Mouse (Mus musculus): Measurements from ENCODE around the gene Lgi4. TPM values are rescaled to one million over a fixed set of nuclear protein-coding genes. Genes with fewer than 3 reads are reported as not detected.

The Lgi4 gene
- total RNA-seq, 4 experiments from 2014 or later, result 38.3 to 64.2 (median 55.9) TPM

DNA sequence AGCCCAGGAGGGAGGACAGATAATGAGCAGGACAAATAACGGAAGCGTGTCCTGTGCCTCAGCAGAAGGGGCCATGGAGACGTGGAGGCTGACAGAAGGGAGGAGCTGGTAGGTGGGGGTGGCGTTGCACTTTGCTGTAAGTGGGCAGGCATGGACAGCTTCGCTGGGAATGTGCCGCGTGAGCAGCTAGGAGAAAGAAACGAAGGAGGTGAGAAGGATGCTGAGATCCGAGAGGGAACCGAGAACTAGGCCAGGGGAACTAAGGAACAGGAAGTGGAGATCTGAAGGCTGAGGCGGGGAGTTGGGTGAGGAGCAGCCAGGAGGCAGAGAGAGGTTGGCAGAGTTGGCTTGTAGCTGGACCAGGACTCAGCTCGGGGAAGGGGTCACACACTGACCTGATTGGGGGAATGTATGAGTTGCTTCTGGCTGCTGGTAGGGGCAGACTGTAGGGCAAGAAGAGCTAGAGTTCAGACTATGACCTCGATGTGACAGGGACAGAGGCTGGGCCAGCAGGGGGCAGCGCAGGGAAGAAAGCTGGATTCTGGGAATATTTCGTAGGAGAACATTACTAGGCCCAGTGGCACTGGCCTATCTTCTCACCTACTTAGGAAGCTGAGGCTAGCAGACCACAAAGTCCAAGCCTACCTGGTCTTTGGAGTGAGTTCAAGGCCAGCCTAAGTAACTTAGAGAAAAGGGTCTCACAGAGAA is 46.1 kb downstream of the Lgi4 start:
- DNase-seq (ENCODE audit: low spot score in 2 of 2), result no peak

DNA sequence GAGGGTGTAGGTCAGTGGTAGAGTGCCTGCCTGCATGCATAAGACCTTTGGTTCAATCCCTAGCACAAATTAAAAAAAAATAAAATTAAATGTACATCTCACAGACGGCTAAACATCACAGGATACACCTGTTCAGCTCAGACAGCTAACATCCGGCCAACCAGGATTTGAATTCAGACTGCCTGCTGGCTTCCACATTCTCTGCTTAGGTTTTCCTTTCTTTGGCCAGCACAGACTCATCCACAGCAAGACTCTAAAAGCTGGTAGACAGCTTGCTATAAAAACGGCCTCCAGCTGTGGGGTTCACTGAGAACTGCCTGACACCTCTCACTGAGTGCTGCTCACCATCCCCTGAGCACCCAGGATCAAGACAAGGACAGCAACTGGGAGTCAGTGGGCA is 47.0 kb downstream of the Lgi4 start:
- DNase-seq (ENCODE audit: low spot score in 2 of 2), result no peak

DNA sequence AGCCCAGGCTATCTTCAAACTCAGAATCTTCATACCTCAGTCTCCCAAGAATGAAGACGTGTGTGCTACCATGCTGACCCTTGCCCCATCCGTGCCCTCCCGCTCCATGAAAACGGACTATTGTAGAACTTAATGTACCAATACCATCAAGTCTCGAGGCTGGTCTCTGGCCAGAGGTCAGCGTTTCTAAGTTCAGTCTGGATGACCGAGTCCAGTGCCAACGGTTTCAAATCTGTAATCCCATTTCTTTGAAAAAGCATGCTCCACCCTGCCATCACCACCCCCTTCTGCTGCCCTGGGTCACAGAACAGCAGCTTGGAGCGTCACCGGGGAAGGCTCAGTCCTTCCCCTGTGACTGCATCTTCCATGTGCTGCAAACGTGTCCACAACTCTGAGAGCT is 48.6 kb downstream of the Lgi4 start:
- DNase-seq (ENCODE audit: low spot score in 2 of 2), result no peak

DNA sequence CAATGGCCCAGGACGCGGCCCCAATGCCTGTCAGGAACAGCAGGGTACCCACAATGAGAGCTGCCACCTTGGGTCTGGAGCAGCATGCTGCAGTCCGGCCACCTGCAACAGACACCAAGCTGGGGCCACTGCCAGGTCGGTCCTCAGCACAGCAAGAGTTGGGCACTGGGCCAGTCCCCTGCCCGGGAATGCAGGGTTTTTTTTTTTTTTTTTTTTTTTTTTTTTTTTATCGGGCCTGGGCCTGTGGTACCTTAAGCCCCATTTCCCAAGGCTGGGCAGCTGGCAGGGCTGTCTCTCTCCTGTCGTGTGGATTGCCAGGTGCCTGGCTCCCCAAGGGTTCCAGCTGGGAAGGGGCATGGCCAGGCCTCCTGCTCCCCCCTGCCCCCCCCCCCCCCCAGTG is 49.9 kb downstream of the Lgi4 start:
- no peak for DNase-seq (ENCODE audit: low spot score in 2 of 2)

DNA sequence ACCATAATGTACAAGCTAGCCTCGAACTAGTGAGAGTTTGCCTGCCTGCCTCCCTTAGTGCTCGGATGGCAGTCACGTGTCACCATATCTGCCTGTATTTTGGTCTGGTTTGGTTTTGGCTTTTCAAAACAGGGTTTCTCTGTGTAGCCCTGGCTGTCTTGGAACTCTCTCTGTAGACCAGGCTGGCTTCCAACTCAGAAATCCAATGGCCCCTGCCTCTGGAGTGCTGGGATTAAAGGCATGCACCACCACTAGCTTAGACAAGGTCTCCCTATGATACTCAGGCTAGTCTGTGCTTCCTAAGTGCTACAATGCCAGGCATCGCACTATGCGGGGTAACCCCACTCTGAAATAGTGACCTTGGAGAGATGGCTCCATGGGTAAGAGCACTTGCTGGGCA is 50.7 kb downstream of the Lgi4 start:
- no peak for DNase-seq (ENCODE audit: low spot score in 2 of 2)

DNA sequence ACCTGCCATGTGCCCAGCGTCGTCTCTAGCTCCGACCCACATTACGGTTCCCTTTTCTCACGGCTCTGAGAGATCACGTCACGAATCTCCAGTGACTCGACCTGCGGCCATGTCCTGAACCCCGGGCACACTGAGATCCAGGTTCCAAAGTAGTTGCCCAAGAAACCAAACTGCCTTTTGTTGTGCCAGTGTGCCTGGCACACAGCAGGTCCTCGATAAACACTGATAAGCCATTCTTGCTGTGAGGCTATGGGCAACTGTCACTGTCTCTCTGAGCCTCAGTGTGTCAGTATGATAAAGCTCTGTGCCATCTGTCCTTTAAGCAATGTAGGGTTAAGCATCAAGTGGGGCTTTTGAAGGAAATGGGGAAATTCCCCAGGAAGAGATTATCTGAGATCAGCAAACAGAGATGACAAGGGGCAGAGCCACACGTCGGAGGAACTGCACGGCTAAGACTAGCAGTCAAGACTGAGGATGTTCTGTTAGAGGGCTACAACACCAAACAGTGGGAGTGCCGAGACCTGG is 51.8 kb downstream of the Lgi4 start:
- no peak for DNase-seq (ENCODE audit: low spot score in 2 of 2)

DNA sequence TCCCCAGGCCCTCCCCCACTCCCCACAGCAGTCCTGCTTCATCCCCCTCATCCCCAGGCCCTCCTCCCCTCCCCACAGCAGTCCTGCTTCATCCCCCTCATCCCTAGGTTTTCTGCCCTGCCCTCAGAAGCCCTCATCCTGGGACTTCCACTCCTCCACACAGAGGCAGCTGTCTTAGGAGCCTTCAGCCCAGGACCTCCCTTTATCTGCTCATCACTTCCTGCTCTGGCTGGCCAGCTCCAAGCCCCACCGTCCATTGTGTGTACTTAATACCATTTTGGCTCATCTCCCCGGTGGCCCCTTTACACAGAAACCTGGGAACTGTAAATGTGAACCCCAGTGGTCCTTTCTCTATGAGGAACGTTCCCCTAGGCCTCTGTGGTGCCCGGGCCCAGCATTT is 52.9 kb downstream of the Lgi4 start:
- no peak for DNase-seq (ENCODE audit: low spot score in 2 of 2)

DNA sequence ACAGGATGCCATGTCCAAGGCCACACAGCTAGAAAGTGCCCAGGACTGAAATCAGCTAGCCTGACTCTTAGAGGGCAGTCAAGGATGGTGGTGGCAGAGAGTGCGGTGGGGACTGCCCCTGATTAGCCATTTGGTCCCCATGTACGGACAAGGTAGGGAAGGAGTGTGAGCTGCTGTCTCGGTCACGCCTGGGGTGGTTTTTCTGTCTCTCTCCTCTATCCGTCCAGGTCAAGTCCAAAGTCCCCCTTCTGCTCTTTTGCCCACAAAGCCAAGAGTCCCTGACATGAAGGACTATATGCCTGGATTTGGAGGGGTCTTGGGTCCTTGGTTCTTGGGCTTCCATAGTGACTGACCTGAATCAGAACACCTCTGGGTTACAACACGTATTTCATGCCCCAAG is 54.7 kb downstream of the Lgi4 start:
- no peak for DNase-seq (ENCODE audit: low spot score in 2 of 2)

DNA sequence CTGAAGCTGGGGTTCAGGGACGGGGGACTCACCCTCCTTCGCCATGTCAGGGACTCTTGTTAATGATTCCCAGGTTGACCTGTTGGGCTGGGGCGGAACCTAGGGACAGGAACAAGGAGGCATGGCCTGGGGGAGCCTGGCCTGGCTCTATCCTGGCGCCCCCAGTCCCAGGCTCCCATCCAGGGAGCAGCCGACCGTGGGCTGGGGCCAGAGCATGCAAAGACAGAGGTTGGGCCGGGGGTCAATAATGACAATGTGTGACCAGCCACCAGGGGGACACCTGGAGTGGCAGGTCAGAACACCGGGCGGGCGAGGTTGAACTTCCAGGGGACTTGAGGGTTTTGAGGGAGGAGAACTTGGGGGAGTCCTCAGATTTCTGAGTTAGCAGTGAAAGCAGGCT is 55.5 kb downstream of the Lgi4 start:
- DNase-seq (ENCODE audit: low spot score in 2 of 2), result no peak

DNA sequence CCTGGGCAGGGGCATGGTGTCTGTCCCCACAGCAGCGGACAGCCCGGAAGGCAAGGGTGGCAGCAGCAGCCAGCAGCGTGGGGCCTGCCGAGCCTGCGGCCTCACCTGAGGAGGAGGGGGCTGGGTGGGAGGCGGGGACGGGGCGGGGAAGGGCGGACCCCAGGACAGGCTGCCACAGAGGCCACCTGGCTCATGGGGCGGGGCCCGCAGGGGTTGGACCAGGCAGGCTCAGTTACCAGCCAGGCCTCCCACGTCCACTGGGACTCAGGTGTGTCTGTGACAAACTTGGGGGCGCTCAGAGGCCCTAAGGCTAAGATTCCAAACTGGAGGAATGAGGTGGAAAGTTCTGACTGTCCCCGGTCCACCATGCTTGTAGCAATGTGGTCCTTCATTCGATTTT is 56.0 kb downstream of the Lgi4 start, which contains the start of gene Hpn:
Hpn (minus strand) TSS at position 109 of the 400 bp plus-strand sequence.
- DNase-seq (ENCODE audit: low spot score in 2 of 2), result no peak

DNA sequence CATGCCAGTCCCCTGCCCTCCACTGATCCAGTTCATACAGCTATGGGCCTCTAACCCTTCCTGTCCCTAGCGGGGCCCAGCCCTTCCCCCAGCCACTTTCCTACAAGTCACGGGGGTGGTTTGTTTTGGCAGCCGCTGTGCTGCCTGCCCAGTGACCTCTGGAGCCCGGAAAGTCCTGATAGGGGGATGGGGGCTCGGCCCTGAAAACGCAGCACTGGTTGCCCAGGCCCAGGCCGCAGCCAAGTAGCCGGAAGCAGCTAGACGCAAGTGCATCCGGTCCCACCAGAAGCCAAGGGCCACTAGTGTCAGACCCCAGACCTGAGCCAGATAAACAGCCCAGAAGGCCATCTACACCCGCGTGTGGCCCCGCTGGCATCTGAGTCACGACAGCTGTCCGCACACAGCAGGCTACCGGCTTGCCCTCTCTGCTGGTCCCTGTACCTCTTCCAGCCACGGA is 56.5 kb downstream of the Lgi4 start:
- no peak for DNase-seq (ENCODE audit: low spot score in 2 of 2)

DNA sequence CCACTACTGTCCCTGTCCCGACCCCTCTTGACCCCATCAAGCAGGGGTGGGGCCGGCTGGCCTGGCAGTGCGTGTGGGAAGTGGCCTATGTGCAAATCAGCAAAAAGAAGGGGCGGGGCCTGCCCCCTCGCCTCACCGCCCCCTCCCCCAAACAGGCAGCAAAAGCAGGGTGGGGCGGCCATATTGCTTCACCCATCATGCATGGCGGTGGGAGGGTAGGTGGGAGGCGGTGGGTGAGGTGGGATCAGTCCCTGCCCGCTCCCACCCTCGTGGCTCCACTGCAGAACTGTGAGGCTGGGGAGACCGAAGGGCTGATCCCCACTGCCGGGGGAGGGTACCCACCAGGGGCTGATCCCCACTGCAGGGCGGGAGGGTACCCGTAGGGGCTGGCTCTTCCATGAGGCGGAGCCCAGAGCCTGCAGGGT is 57.6 kb downstream of the Lgi4 start:
- no peak for DNase-seq (ENCODE audit: low spot score in 2 of 2)

DNA sequence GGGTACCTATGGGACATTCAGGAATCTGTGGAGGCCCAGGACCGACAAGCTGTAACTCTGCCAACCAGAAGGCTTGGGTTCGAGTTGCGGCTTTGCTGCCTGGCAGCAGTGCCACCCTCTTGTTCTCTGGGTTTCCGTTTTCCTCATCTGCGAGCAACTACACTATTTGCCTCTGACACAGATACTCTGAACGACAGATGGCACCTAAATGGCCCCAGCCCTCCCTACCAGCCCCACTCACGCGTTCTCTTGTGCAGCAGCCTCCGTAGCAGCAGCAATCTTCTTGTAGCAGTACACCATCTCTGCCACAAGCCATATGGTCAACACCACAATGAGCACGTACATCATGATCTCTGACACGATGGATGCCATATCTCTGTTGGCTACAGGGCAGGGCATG is 58.3 kb downstream of the Lgi4 start:
- peak; percentile 70 to 72 for DNase-seq (ENCODE audit: low spot score in 2 of 2)

DNA sequence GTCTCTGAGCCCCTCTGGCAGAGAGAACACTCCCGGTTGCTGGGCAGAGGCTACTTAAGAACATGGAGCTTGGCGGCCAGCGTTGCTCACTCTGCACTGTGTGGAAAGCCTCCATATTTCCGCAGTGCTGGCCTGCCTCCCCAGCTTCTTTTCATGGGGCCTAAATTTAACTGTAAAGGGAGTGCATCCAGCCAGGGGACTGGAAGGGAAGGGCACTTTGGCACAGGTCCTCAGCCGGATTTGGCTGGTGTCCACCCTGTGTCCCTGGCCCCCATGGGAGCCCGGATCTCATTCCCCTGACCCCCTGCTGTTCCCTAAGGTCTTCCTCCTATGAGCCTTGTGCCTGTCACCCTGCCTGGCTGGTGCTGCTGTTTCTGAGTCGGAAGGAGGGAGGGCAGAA is 59.3 kb downstream of the Lgi4 start:
- no peak for DNase-seq (ENCODE audit: low spot score in 2 of 2)

DNA sequence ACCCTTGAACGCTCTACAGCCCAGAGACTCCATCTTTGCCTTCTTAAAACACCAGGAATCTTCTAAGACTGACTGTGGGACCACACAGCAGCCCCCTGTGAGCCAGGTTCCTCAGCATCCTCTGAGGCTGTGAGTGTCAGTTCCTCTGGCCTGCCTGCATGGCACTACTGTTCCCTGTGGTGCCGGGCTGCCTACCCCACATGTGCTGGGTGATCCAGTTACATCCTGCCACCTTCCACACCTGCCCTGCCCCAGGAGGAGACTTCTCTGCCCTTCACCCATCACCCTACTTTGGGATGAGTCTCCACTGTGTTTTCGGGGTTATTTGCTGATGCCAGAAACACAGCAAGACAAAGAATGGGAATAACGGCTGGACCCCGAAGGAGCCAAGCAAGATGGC is 60.4 kb downstream of the Lgi4 start:
- DNase-seq (ENCODE audit: low spot score in 2 of 2), result no peak

Small RNA genes lying within 50 kb of the gene (microRNA-seq; reads per million reads assigned to microRNA genes)
- 0 to 0.25 reads per million in 2 experiments for gene Mir7050

Other genes with a start within 250 kb of the Lgi4 start
- under 1 TPM in 1 of 4 experiments, not detected in 3; 0.20 TPM for gene Ffar2, start 235.6 kb upstream of the Lgi4 start, total RNA-seq (2022)
- gene Ffar3, start 203.2 kb upstream of the Lgi4 start, total RNA-seq (2022), result not detected
- gene Ffar1, start 197.8 kb upstream of the Lgi4 start, total RNA-seq (2022), result not detected
- gene Cd22, start 179.0 kb upstream of the Lgi4 start, total RNA-seq (2022), result 1 to 10 TPM in 2 of 4 experiments, not detected in 2; 1.1 to 1.6 TPM
- 100 to 1,000 TPM; 151 to 226 (median 183) TPM for gene Mag, start 144.5 kb upstream of the Lgi4 start, total RNA-seq (2022)
- not detected for gene Hamp2, start 134.7 kb upstream of the Lgi4 start, total RNA-seq (2022)
- not detected for gene Hamp, start 115.3 kb upstream of the Lgi4 start, total RNA-seq (2022)
- gene Usf2, start 102.5 kb upstream of the Lgi4 start, total RNA-seq (2022), result 100 to 1,000 TPM; 118 to 123 (median 120) TPM
- 1 to 10 TPM; 5.1 to 9.0 (median 6.0) TPM for gene Lsr, start 85.9 kb upstream of the Lgi4 start, total RNA-seq (2022)
- under 1 TPM in 1 of 4 experiments, not detected in 3; 0.21 TPM for gene Fam187b, start 85.6 kb upstream of the Lgi4 start, total RNA-seq (2022)
- gene Fxyd5, start 16.9 kb upstream of the Lgi4 start, total RNA-seq (2022), result 10 to 100 TPM; 27.5 to 36.2 (median 30.7) TPM
- 100 to 1,000 TPM; 103 to 116 (median 108) TPM for gene Fxyd7, start 7.9 kb upstream of the Lgi4 start, total RNA-seq (2022)
- gene Fxyd1, start 2.1 kb upstream of the Lgi4 start, total RNA-seq (2022), result 100 to 1,000 TPM in 2 of 4 experiments, 10 to 100 TPM in 2; 80.5 to 263 (median 172) TPM
- 1 to 10 TPM in 3 of 4 experiments, not detected in 1; 1.4 to 2.3 (median 1.6) TPM for gene Fxyd3, start 17.4 kb downstream of the Lgi4 start, total RNA-seq (2022)
- gene Hpn, start 55.9 kb downstream of the Lgi4 start, total RNA-seq (2022), result 1 to 10 TPM; 4.8 to 9.5 (median 5.4) TPM
- 100 to 1,000 TPM; 572 to 623 (median 584) TPM for gene Scn1b, start 67.7 kb downstream of the Lgi4 start, total RNA-seq (2022)
- 100 to 1,000 TPM; 115 to 132 (median 125) TPM for gene Gramd1a, start 96.6 kb downstream of the Lgi4 start, total RNA-seq (2022)
- not detected for gene Scgb2b2, start 231.2 kb downstream of the Lgi4 start, total RNA-seq (2022)
- not detected for gene Scgb1b2, start 232.5 kb downstream of the Lgi4 start, total RNA-seq (2022)

Data from layer of hippocampus, adult 8-10 months (tissue).